Mouse (Mus musculus) lung, postnatal 0 days (tissue): Measurements from ENCODE around the gene Polr3b. TPM values are rescaled to one million over a fixed set of nuclear protein-coding genes. Genes with fewer than 3 reads are reported as not detected.

Experiments used
- ATAC-seq: fragments of 200-750 bp; cut with Nextera tagmentation; 2 replicates; pipeline ENCODE4 v1.8.0; 2017; ENCODE audit warnings: moderate library complexity
- DNase-seq: peaks from one replicate; pipeline ENCODE4 v3.0.0-alpha.2; 2016; ENCODE audit warnings: low spot score
- H3K27ac ChIP-seq: fragments of 300-500 bp; sonication (generic); 2 replicates; pipeline ENCODE4 v1.5.1; 2014; ENCODE audit warnings: antibody characterized with exemption, mild to moderate bottlenecking, low read length, mixed read lengths
- H3K27me3 ChIP-seq: fragments of 300-500 bp; sonication (generic); replicated peaks from 2 replicates; pipeline ENCODE4 v1.6.1; 2014; ENCODE audit warnings: low read length, mixed read lengths; ENCODE audit not compliant: insufficient read depth
- H3K36me3 ChIP-seq: fragments of 300-500 bp; sonication (generic); 2 replicates; pipeline ENCODE4 v1.6.1; 2014; ENCODE audit warnings: low read length, mixed read lengths; ENCODE audit not compliant: insufficient read depth
- H3K4me1 ChIP-seq: fragments of 300-500 bp; sonication (generic); 2 replicates; pipeline ENCODE4 v1.6.1; 2014; ENCODE audit warnings: antibody characterized with exemption, low read depth, low read length, mixed read lengths; ENCODE audit not compliant: insufficient read depth
- H3K4me2 ChIP-seq: fragments of 300-500 bp; sonication (generic); replicated peaks from 2 replicates; pipeline ENCODE4 v1.6.1; 2014; ENCODE audit warnings: low read depth, mild to moderate bottlenecking, low read length, moderate library complexity, mixed read lengths
- H3K4me3 ChIP-seq: fragments of 300-500 bp; sonication (generic); 2 replicates; pipeline ENCODE4 v1.5.1; 2014; ENCODE audit warnings: low read depth, low read length
- H3K9ac ChIP-seq: fragments of 300-500 bp; sonication (generic); replicated peaks from 2 replicates; pipeline ENCODE4 v1.6.1; 2014; ENCODE audit warnings: low read depth, mild to moderate bottlenecking
- H3K9me3 ChIP-seq: fragments of 300-500 bp; sonication (generic); 2 replicates; pipeline ENCODE4 v1.6.1; 2016; ENCODE audit warnings: low read length, mixed read lengths
- CTCF ChIP-seq: IDR thresholded peaks from 2 replicates; pipeline ENCODE4 v1.5.1; 2016; ENCODE audit warnings: antibody characterized with exemption, mild to moderate bottlenecking
- EP300 ChIP-seq: IDR thresholded peaks from 2 replicates; pipeline ENCODE4 v1.6.1; 2016; ENCODE audit warnings: antibody characterized with exemption, mild to moderate bottlenecking, control low read depth
- WGBS: fragments of 180-500 bp; shearing (Covaris S2); extraction: QIAGEN DNeasy Blood & Tissue Kit; methylation state at CpG from one replicate; pipeline ENCODE4 v1.1.7; 2014; 5-methylcytosine and 5-hydroxymethylcytosine counted together
- polyA plus RNA-seq: library from polyadenylated mRNA; unstranded; fragments of >200 nt; fragmentation: Nextera tagmentation; extraction: Ambion mirVana; gene quantifications from 2 replicates; pipeline ENCODE4 v1.2.1, GENCODE M21; 2015

The Polr3b gene
- polyA plus RNA-seq, 1 experiment from 2014 or later = 6.2 TPM

DNA sequence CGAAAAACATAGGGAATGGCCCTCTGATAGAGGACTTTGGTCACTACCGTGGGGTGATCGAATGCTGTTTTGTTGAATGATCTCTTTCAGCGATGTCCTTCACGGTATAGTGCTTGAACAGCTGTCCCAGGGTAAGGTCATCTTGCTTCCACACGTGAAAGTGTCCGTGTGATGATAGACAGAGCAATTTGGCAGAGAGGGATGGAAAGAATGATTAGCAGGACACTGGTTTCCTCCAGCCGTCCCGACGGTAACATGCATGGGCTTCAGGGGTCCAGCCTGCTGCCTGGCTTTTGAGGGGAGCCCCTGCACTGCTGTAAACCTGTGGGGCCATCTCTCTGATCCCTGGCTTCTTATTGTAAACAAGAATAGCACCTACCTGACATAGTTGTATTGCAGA lies 43.4 kb upstream of the Polr3b start:
- Histone ChIP-seq H3K9me3 (no peaks in the 10 kb centered on the region), H3K4me1 (peaks cover 27% of the 10 kb centered on the region; the same call in 1 of the 2 replicates), H3K27me3 (no peaks in the 10 kb centered on the region), H3K27ac (no peak overlapping the region), H3K9ac (no peak overlapping the region), H3K36me3 (no peaks in the 10 kb centered on the region), H3K4me3 (no peak overlapping the region), H3K4me2 (peak overlapping the region; percentile 75)
- ATAC-seq (no peak), DNase-seq (no peak)
- TF ChIP-seq EP300 = no peak
- TF ChIP-seq CTCF = no peak
- 71% methylated on average over 10 of the region's 10 CpGs for WGBS

DNA sequence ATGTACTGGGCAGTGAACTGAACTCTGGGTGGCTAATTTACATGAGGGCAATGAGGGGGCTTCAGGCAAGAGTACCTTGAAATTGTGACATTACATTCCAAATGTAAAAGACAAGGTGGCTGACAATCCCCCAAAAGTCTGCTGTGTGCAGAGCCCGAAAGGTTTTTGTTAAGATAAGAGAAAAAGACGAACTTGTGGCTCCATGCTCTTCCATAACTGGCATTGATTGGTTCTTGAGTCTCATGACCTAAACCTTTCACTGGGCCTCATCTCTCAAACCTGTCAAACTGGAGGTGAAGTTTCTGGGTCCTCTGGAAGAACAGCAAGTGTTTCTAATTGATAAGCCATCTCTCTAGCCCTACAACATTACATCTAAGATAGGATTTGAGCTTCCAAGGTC lies 42.6 kb upstream of the Polr3b start:
- DNase-seq (no peak), ATAC-seq (no peak)
- H3K27me3 ChIP-seq = no peaks in the 10 kb centered on the region
- 76% methylated on average over 2 of the region's 2 CpGs for WGBS
- no peaks in the 10 kb centered on the region for H3K36me3 ChIP-seq
- H3K4me2 ChIP-seq = 0 out of 2 replicates have a peak overlapping the region, but pooled peaks have one; percentile 9
- H3K4me1 ChIP-seq = peaks cover 31% of the 10 kb centered on the region; the same call in 1 of the 2 replicates
- TF ChIP-seq CTCF (no peak), EP300 (no peak)
- H3K9ac ChIP-seq = no peak overlapping the region
- no peak overlapping the region for H3K4me3 ChIP-seq
- H3K27ac ChIP-seq = no peak overlapping the region
- H3K9me3 ChIP-seq = no peaks in the 10 kb centered on the region

DNA sequence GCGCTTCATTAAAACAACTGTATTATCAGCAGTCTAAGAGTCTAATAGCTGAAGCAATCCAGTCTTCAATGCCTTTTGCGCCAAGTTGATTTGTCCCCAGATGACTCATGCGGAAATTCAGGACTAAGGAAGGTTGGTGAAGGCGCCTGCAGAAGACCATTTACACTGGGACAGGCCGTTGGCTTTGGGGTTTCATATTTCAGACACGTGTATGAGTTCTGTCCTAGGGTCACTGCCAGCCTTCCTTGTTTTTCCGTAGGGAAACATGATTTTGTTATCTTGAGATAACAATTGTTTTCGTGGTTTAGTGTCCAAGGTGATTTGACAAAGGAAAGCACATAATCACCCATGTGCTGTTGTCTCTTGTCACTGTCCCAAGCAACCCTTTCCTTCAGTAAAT lies 40.9 kb upstream of the Polr3b start:
- Histone ChIP-seq H3K27me3 (no peaks in the 10 kb centered on the region), H3K4me3 (no peak overlapping the region), H3K4me2 (no peak overlapping the region), H3K27ac (no peak overlapping the region), H3K9ac (no peak overlapping the region), H3K36me3 (no peaks in the 10 kb centered on the region), H3K4me1 (peaks cover 26% of the 10 kb centered on the region; the same call in 1 of the 2 replicates), H3K9me3 (no peaks in the 10 kb centered on the region)
- ATAC-seq = no peak
- TF ChIP-seq CTCF (no peak), EP300 (no peak)
- DNase-seq = peak; percentile 52
- WGBS = 48% methylated on average over 8 of the region's 8 CpGs

DNA sequence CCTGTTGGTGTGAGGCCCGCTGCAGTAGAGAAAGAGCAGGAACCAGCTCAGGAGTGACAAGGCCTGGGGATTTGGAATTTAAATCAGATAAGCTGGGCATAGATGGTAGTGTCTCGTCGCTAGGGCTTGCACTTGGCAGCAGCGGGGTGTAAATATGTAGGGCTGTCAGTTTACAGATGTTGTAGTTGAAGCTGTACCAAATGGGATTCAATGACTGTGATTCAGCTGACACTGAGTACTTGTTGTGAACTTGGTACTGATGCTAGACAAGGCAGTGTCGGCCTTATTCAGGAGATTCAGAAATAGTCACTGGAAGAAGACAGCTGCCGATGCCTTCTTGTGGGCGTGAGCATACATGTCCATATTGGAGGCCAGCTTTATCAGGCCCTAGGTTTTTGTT lies 39.9 kb upstream of the Polr3b start:
- peaks cover 26% of the 10 kb centered on the region; the same call in 1 of the 2 replicates for H3K4me1 ChIP-seq
- no peak for TF ChIP-seq CTCF

DNA sequence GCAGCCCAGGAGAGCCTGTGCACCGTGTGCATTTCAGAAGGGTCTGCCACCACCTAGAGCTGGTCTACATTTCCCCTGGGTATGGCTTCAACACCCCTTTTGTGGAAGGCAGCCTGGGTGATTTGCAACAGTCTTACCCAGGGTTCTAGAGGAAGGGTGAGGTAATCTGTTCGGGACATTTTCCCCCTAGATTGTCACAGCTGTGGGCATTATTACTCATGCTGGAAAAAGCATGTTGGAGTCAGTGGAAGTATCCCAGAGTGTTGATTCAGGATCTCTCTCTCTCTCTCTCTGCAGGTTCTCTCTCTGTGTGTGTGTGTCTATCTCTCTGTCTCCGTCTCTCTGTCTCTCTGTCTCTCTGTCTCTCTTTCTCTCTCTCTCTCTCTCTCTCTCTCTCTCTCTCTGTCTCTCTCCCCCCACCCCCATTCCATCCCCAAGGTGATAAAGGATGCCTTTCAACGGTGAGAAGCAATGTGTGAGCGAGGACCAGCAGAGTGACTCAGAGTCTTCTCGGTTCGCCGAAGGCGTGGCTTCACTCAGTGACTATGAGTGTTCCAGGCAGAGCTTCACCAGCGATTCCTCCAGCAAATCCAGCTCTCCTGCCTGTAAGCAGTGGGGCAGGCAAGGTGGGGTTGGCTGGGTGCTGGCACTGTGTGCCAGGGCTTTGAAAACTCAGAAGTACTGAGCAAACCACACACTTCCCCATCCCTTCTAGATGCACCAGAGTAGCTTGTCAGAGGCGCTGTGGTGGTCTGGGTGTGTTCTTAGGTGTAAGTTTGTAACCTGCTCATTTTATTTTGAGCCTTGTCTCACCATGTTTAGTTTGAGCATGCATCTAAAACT lies 37.4 kb upstream of the Polr3b start:
- H3K9ac ChIP-seq = no peak overlapping the region
- no peak overlapping the region for H3K27ac ChIP-seq
- no peak overlapping the region for H3K4me2 ChIP-seq
- no peak overlapping the region for H3K4me3 ChIP-seq
- DNase-seq (peak; percentile 26), ATAC-seq (0 out of 2 replicates have a peak, but pooled peaks have one; percentile 30)
- no peaks in the 10 kb centered on the region for H3K9me3 ChIP-seq
- H3K4me1 ChIP-seq = peaks cover 13% of the 10 kb centered on the region; the same call in 1 of the 2 replicates
- TF ChIP-seq CTCF (no peak), EP300 (no peak)
- H3K36me3 ChIP-seq = peaks cover 7% of the 10 kb centered on the region; the same call in 1 of the 2 replicates
- WGBS = 47% methylated on average over 11 of the region's 11 CpGs
- H3K27me3 ChIP-seq = no peaks in the 10 kb centered on the region

More for the DNA sequence above, 39.9 kb upstream of the Polr3b start:
- no peaks in the 10 kb centered on the region for H3K36me3 ChIP-seq
- H3K27me3 ChIP-seq = no peaks in the 10 kb centered on the region
- peak; percentile 77 for DNase-seq
- no peak overlapping the region for H3K4me2 ChIP-seq
- no peaks in the 10 kb centered on the region for H3K9me3 ChIP-seq
- H3K4me3 ChIP-seq = no peak overlapping the region
- 57% methylated on average over 7 of the region's 7 CpGs for WGBS
- no peak overlapping the region for H3K9ac ChIP-seq
- no peak overlapping the region for H3K27ac ChIP-seq
- peak; percentile 51 for ATAC-seq

DNA sequence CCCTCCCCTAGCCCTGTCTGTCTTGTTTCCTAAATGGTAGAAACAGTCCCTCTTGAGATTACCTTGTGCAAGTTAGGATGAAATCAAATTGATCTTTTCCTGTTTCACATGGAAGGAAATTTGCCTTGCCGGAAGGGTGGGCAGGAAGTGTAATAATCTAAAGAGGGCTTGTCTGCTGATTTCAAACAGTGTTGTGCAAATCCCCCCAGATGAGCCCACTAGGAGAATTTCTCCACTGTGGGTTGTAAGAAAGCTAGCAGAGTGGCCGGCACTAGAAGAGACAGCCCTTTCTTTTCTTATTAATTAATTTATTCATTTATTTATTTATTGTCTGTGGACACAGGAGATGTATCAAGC lies 36.8 kb upstream of the Polr3b start:
- peaks cover 13% of the 10 kb centered on the region; the same call in 1 of the 2 replicates for H3K4me1 ChIP-seq
- H3K4me3 ChIP-seq = no peak overlapping the region
- ATAC-seq (no peak), DNase-seq (no peak)
- H3K9ac ChIP-seq = no peak overlapping the region
- peaks cover 13% of the 10 kb centered on the region; the same call in 1 of the 2 replicates for H3K36me3 ChIP-seq
- H3K27me3 ChIP-seq = no peaks in the 10 kb centered on the region
- no peaks in the 10 kb centered on the region for H3K9me3 ChIP-seq
- 47% methylated on average over 2 of the region's 2 CpGs for WGBS
- H3K4me2 ChIP-seq = no peak overlapping the region
- no peak for TF ChIP-seq EP300
- H3K27ac ChIP-seq = no peak overlapping the region
